Mouse (Mus musculus): Measurements from ENCODE around the gene Casp14. TPM values are rescaled to one million over a fixed set of nuclear protein-coding genes. Genes with fewer than 3 reads are reported as not detected.

Gene Casp14
- not detected in 2 replicates for polyA plus RNA-seq (2021; fragmentation: Nextera tagmentation)
- long read RNA-seq, experiment 1: 0 reads
- long read RNA-seq, experiment 2: 0 reads

DNA sequence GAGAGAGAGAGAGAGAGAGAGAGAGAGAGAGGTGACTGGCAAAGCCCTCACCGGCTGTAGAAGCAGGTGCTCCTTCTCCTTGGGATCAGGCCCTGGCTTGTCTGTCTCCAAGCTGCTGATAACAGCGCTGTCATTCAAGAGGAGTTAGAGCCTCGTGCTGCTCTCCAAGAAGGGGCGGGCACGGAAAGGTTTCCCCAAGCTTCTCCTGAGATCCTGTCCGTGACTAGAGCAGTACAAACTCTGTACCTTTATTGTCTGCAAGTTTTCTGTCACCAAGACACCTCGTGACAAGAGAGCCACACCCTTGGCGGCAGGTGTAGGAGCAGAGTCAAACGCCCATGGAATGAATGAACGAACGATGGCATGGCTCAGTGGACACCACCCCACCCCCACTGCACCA, at the start of gene Casp14:
Casp14 (minus strand) TSS at position 239 of the 400 bp plus-strand sequence.

DNA sequence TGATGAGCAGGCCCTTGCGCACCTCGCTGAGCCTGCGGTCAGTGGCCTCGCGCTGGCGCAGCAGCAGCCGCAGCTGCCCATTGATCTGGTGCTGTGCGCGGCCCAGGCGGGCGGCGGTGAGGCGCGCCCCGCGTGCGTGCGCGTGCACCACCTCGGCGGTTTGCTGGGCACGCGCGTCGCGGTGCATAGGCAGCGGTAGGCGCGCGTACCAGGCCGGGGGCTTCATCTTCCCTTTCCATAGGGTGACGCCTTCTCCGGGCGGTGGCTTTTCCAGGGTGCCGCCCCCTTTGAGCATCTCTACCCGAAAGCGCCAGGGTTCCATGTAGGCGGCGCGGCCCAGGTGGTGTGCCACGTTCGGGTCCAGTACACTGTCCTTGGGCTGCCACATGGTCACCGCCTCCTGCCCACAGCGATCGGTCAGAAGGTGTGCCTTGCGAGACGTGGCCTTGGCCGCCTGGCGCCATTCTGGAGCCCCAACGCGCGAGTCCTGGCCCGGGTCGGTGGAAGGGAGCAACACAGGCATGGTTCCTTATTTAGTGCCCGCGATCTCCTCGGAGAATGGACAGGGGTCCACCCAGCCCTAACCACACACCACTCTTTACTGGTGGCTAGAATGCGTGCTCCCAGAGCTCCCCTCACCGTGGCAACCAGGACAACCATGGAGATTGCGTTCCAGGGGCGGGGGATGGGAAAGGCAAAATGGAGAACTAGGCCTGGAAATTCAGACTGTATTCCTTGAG, 34.5 kb upstream of the Casp14 start, which contains the start of gene Ccdc105:
Ccdc105 (minus strand) TSS at position 614 of the 740 bp plus-strand sequence.

Other genes with a start within 250 kb of the Casp14 start
- not detected in 2 replicates for gene Olfr1358, start 200.9 kb downstream of the Casp14 start, polyA plus RNA-seq (2021; fragmentation: Nextera tagmentation)
- gene Ilvbl, start 143.9 kb downstream of the Casp14 start, polyA plus RNA-seq (2021; fragmentation: Nextera tagmentation): 31.7 and 43.2 TPM in 2 replicates
- gene Syde1, start 126.3 kb downstream of the Casp14 start, polyA plus RNA-seq (2021; fragmentation: Nextera tagmentation): 2.5 and 3.2 TPM in 2 replicates
- not detected in 2 replicates for gene Olfr1357, start 100.2 kb downstream of the Casp14 start, polyA plus RNA-seq (2021; fragmentation: Nextera tagmentation)
- 0.13 and 0.21 TPM in 2 replicates for gene Ccdc105, start 34.8 kb upstream of the Casp14 start, polyA plus RNA-seq (2021; fragmentation: Nextera tagmentation)
- gene Slc1a6, start 62.2 kb upstream of the Casp14 start, polyA plus RNA-seq (2021; fragmentation: Nextera tagmentation): 2.4 and 2.9 TPM in 2 replicates
- not detected in 2 replicates for gene Olfr1356, start 133.9 kb upstream of the Casp14 start, polyA plus RNA-seq (2021; fragmentation: Nextera tagmentation)
- gene Olfr1355, start 157.2 kb upstream of the Casp14 start, polyA plus RNA-seq (2021; fragmentation: Nextera tagmentation): not detected in 2 replicates
- gene Olfr1354, start 194.9 kb upstream of the Casp14 start, polyA plus RNA-seq (2021; fragmentation: Nextera tagmentation): not detected in 2 replicates
- not detected in 2 replicates for gene Olfr8, start 232.3 kb upstream of the Casp14 start, polyA plus RNA-seq (2021; fragmentation: Nextera tagmentation)
- gene Olfr1353, start 245.0 kb upstream of the Casp14 start, polyA plus RNA-seq (2021; fragmentation: Nextera tagmentation): not detected in 2 replicates

Measured in layer of hippocampus, adult 6 months (tissue).